Mouse (Mus musculus) kidney, adult 11 months (tissue): ENCODE data around the gene Rybp.
A peak's percentile ranks its signal among the peaks of the same experiment; 100 is the strongest.

Source experiments
- DNase-seq: peaks from one replicate; pipeline ENCODE4 v3.0.0; 2022

The Rybp gene

DNA sequence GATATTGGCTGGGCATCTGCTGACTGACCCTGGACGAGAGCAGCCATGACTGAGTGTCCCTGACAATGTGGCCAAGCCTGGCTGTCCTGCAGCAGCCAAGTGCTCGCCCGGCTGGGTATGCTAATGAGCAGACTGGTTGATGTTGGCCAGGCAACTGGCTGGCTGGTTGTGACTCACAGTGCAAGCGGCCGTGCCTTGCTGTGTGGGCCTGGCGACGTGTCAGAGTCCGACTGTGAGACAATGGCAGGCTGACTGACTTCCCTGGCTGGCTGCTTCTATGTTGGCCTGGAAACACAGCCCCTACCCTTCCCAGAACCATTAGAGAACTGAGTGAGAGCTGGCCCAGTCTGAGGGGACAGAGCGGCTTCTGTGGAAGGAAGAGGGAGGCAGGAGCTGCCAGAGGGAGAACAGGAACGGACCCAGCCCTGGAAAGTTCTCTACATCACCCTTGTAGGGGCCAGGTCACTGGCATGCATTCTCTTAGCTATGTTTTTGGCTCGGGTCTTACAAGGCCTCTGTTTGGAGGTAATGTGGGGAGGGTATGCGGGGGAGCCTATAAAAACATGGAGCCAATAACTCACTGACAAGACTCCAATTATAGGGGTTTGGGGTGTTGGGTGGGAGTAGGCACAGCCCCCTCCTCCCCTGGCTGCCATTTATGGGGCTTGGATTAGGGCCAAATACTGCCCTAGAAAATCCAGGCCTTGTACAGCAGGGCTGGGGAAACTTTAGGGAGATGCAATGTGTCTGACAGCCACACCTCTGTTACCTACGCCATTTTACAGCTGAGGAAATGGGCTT, 68.5 kb downstream of the Rybp start:
- DNase-seq, result peak; percentile 77

DNA sequence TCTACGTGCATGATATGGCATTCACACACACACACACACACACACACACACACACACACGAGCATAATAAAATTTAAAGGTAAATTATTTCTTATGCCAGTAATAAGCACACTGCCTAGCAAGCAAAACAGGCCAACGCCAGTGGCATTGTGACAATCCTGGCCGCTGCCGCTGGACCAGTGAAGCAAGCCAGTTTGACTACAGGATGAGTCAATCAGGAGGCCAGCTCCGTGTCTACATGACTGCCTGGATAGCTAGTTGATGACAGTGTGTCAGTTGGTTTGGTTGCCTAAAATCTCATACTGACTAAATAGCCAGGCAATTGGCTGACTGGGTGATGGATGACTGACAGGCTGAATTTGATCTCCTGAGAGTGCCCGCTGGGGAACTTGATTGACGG, 69.8 kb downstream of the Rybp start:
- DNase-seq, result no peak

DNA sequence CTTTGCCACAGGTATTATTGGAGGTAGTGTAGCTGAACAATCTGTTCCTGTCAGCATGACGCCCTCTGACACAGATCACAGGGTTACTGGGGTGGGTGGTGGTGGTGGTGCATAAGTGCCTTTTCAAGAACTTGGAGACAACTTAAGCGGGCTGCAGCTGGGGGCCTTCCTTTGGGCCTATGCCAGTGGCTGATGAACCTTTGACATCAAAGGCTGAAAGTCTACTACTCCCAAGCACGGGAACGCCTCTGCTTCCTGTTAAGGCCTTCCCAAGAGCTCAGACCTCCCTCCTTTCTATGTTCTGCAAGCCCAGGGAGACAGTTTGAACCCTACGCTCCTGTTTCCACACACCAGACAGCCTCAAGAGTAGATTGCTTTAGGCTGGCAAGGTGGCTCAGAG, 70.3 kb downstream of the Rybp start:
- DNase-seq, result no peak

DNA sequence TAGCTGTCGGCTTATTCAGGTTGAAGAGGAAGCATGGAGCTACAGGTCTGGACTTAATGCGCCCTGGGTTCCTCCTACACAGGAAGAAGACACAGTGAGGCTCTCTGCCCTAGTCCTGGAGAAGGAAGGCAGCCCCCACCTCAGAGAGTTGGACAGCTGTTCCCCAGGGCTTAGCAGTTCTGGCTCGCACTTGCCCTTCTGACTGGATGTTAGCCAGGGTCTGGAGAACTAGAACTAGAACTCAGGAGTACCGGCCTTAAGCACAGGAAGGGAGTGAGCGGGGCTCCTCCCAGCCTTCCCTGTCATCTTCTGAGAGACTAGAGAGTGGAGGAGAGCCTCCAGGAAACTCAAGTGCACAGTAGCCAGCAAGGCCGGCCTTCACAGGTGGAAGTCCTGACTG, 71.5 kb downstream of the Rybp start:
- no peak for DNase-seq

DNA sequence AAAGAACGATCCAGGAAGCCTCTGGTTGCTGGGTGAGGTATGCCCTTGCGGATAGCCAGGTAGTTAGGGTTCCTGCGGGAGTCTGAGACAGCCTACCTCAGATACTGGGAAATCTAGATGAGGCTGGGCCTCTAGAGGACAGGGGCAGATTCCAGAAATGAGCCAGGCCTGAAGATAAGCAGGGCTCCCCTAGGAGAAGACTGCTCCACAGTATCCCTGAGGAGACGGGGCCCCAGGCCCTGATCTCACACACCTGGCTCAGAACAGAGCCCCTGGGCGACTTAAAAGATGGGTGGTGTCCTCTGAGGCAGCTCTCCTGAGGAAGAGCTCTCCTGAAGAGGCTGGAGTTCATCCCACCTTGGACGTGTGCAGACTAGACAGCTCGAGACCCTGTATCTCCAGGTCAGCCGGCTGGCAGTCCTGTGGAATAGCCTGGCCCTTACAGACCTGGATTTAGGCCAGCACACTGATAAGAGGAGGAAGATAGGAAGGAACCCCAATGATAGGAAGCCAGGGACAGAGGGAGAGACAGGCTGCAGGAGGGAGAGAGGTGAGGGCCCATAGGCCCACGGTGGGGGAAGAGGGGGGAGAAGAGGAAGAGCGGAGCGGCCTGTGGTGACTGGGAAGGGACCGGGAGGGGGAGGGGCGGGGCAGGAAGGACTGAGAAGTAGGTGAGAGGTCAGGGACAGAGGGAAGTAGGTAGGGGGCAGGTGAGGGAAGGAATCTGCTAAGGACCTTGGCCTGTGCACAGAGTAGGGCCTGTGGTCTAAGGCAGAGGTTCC, 73.0 kb downstream of the Rybp start:
- DNase-seq, result no peak

DNA sequence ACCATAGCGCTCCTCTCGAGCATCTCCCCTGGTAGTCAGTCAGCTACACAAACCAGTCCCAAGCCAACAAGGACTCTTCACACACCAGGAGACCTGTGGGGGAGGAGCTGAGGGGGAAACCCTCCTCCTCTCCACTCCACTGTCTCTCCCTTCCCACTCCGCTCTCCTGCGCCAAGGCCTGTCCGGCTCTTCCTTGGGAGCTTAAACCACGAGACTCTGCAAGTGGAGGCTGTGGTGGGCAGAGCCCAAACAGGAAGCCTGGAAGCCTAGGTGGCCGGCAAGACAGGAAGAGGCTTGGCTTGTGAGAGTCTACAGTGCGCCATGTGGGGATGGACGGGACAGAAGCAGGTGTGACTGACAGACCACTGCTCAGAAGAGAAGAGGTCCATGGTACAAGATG, 73.7 kb downstream of the Rybp start:
- DNase-seq, result no peak

DNA sequence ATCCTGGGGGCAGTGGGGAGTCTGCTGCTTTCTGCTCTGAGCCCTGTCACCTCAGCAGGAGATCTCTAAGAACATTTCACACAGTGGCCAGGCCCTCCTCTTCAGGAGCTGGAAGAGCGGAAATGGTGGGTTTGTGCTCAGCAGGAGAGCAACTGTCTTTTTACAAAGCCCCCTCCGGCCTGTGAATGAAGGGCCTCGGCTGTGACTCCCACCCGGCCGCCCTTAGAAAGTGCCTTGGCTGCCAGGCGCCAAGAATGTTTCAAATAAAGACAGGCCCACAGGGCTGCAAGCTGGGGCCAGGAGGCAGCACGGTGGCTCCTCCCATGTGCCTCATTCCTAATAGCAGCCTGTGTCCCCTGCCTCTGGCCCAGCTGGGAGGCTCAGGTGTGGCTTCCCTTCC, 74.5 kb downstream of the Rybp start:
- no peak for DNase-seq

DNA sequence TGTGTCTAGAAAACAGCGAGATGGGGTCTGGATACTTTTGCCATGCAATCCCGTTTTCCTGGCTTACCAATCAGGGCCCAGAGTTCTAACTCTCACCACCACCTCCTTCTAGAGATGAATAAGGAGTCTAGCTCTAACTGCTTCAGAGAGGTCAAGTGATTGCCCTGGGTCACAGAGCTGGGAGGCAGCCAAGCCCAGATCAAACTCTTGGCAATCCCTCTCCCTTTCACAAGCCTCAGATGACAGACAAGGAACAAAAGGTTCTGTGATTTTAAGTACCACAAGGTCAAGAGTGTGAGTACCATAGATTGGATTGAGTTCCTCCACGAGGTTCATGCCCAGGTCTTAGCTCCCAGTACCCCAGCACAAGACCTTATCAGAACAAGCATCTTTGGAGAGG, 75.6 kb downstream of the Rybp start:
- no peak for DNase-seq

DNA sequence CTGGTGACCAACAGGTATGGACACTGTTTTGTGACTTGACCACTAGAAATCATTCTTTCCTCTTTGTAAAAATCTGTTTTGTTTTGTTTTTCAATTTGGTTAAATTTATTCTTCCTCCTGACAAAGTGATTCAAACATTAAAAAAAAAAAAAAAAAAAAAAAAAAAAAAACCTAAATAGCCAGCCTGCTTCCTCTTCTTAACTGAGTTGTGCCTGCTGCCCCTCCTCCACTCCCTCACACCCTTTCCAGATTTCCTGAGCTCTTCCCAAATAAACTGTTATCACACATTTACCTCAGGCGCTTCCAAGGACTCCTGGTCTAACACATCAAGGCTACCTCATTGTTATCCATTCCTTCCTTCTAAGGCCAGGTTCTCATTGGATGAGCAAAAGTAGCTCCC, 76.8 kb downstream of the Rybp start:
- no peak for DNase-seq

DNA sequence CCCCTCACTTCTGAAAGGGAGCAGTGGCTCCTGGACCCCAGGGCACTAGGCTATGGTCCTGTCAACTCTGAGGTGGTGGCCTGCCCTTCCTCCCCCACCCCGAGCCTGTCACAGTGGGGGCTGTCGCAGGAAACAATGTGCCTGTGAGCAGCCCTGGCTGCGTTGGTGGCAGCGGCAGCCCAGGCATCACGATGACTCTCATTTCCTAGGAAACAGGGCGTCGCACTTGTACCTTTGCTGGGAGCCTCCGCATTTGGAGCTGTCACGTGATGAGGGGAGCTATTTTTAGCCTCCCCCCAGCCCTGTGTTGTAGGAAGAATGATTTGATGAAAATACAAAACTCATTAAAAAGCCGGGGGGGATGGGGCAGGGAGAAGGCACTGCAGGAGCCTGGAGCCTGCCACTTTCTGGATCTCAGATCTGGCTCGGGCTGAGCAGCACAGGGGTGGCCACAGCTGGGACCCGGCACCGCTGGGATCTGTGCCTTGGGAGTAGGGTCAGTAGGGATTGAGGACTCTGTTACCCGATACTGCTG, 80.5 kb downstream of the Rybp start:
- peak; percentile 59 for DNase-seq

DNA sequence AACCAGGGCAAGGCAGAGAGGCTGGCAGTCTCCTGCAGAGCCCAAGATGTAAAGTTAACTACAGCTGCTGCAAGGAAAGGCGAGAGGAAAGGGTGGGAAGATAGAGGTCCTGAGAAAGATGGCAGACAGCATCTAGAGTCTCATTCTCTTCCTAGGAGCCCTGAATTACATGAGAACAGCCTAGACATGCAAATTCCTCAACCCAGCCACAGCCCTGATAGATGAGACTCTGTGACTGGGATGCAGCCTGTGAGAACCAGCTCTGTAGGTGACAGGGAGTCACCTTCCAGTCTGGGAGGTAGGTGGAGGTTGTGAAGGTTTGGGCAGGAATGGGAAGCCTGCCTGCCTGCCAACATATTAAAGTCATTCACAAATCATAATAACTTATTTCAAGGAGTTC, 81.0 kb downstream of the Rybp start:
- no peak for DNase-seq

DNA sequence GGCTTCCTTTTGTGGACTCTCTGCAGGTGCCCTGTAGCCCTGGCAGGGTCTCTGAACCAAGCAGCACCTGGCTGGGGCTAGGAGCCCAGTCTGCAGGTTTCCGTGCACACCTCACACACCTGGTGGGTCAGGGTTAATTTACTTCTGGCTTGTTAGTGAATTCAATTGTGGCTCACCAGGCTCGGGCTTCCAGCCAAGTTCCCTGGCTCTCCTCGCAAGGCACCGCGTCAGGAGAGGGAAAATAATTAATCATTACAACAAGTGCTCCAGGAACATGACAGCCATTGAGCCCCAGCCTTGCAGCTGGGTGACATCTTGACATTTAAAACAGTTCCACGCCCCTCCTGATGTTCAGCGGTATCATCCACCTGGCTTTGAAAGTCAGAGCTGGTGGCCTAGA, 82.8 kb downstream of the Rybp start:
- DNase-seq, result peak; percentile 83

DNA sequence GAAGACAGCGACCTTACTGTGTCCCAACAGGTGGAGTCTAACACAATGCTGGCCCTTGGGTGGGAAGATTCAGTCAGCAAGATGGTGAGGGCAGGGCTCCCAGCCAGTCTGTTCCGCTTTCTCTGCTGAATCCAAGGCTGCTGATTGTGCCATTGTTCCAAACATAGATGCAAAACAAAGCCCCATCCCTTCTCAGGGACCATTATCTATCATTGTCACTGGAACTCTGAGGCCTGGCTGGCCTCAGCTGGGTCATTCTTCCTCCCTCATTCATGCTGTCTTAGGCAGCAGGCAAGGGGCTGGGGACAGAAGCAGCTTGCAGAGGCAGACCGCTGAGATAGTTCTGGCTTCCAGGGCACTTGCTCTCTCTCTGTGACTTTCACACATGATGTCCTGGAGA, 83.8 kb downstream of the Rybp start:
- no peak for DNase-seq

DNA sequence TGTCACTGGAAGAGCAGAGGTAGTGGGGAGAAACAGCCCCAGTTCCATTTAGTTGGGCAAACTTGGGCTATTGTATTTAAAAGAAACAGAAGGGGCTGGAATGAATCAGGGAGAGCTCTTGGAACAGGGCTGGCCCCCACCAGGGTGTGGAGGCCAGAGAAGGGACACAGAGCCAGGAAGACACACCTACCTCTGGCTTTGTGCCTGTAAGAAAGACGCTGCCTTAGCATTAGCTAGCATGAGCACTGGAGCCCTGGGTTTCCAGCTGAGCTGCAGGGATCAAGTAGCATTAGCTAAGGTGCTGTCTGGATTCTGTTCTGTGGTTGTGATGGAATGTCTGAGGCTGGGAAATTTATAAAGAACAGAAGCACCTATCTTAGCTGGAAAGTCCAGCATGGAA, 85.2 kb downstream of the Rybp start:
- DNase-seq, result no peak

DNA sequence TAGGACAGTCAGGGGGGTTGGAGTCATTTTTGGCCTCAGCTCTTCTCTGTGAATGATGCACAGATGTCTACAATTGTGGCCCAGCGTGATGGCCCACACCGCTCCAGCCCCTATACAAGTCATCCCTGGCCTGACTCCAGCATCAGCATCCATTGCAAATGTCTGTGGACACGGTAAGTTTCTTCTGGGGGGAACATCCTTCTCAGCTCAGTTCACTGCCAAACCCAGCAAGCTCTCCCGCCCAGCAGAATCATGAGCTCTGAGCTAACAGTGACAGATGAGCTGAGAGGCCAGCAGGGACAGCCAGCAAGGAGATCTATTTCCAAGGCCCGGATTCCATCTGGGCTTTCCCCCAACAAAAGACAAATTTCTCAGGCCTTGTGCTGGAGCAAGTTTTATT, 90.2 kb downstream of the Rybp start:
- DNase-seq, result no peak

DNA sequence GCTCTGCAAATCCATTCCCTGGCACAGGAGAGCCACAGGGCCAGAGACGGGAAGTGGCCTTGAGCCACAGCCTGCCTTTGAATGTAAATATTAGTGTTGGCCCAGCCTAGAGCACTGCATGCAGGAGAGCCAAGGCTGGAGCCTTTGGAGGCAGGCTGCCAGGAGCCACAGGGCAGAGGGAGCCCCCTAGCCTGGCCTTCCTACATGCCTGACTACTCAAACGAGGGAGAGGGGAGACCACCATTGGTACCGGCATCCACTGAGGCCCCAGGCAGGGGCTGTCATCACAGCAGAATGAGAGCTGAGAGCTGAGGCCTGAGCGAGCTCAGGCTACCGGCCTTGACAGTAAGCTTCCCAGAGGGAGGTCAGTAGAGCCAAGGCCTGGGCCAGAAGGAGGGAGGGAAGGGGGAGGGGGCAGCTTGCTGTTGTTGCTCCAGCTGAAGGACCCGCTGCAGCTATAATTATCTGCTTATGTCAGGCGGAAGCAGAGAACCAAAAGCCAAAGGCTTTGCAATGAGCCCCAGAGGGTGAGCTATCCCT, 91.3 kb downstream of the Rybp start:
- peak; percentile 41 for DNase-seq

DNA sequence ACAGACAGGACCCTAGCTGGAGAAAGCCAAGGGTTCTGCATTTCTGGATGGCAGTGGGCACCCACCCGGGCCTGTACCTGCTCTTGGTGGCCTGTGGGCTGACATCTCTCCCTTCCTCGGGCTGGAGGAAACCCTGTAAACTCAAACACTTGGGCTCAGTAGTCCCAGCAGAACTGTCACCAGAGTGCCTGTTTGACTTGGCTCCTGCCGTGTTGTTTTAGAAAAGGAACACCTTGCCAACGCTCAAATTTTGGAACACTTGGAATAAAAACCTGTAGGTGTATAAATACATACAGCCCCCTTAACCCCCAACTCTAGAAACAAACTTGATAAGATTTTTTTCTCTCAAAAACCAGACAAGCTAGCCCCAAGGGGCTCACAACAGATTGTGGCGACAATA, 92.2 kb downstream of the Rybp start:
- no peak for DNase-seq

DNA sequence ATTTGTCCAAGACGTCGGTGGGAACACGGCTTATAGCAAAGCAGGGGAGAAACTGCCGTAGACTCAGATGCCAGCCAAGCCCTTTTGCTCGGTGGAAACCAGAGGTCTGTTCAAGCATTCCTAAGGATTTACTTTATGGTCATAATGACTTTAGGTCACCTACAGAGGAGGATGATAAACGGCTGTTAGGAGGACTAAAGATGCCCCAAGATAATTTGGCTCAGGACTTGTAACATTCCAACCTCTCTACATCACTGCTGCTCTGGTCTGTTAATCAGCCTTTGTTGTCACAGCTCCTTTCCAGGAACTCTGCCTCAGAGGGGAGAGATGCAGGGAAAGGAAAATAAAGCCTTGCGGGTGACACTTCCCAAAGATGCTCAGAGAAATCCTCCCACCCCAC, 93.5 kb downstream of the Rybp start:
- DNase-seq, result no peak

DNA sequence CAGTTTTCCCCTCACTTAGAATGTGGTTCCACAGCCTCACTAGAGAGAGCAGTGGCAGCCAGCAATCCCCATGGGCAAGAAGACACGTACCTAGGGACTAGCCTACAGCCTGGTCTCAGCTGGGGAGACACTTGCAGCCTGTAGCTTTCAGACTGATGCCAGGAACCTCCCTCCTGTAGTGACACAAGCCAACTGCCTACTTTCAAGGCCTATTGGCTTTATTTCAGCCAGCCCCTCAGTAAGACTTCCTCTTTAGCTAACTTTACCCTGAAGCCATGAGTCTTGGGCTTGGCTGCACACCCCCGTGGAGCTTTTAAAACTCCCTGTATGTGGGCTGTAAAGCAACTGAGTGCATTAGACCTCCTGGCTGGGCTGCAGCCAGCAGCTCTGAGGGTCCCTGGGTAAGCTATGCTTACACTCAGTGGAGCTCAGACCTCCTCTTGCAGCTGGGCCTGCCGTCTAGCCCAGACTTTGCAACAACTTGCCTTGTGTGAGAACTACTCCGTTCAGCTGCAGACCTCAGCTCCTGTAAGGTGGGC, 94.5 kb downstream of the Rybp start:
- DNase-seq, result no peak

DNA sequence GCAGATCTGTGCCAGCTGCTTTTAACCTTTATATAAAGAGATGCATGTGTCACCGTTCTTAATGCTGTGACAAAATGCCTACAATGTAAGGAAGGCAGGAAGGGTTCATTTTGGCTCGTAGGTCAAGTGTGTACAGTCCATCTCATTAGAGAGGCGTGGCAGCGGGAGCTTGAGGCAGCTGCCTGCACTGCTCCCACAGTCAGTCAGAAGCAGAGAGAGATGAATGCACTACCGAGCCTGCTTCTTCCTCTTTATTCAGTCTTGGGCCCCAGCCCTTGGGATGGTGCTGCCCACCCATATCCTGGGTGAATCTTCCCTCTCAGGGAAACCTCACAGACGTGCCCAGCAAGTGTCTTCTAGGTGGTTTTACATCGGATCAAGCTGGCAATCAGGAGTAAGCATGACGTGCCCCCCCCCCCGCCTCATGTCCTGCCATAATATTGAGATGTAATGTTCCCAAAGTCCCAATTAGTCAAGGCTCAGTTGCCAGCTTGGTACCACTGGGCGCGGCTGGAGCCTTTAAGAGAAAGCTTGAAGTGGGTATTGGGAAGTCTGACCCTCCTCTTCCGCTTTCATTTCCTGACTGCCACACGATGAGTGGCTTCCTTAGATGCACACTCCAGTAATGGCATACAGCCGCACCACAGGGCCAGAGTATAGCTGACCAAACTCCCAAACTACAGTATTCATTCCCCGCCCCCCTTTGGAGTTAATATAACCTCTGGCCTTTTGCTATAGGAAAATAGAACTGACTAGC, 96.3 kb downstream of the Rybp start:
- no peak for DNase-seq

DNA sequence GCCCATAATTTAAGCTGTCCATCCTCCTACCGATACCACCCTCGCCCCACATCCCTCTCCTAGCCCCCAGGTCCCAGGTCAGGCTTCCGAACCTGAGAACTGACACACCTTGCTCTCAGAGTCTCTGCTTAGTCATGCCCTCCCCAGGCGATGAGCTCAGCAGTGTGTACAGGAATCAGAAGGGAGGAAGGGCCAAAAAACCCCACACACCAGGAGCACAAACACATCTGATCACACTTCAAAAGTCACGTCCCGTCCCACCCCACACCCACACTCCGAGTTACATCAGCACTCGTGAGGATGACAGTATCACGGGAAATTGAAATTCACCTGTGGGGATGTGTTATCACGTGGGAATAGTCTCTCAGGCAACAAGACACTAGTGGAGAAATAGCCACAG, 97.0 kb downstream of the Rybp start:
- no peak for DNase-seq

DNA sequence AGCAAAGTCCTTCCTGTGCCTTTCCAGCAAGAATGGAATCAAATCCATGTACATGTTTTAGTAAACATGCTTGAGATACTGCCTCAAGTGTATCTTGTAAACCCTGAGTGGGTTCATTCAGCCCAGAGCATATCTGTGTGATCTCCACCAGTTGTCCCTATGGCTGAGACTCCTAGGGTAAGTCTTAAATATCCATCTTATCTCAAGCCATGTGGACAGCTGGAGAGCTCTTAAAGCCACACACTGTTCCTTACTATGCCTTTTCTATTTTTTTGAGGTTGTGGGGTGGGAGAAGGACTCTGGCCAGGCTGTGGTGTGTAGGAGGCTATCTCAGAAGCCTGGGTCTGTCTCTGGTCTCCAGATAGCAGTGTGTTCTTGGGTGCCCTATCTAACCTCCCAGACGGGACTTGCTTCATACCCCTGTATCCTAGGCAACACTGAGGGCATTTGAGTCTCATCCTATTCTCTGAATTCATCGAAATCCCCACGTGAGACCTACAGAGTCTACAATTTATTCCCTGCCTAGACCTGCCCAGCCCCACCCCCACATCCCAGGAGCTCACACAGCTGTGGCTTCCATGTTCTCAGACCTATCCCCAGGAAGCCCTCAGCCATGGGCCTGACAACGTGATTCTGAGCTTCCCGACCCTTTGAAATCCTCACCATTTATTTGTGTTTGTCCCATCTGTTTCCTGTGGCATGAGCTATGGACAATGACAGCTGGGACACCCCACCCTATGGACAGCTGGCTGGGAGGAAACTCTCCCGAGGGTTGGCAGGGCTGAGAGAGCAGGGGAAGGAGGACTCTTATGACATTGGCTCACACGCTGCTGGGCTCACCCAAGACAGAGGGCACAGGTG, 98.2 kb downstream of the Rybp start:
- no peak for DNase-seq
